Comparison of ENCODE assay signal across 28 mouse cellular contexts in the genomic region with DNA sequence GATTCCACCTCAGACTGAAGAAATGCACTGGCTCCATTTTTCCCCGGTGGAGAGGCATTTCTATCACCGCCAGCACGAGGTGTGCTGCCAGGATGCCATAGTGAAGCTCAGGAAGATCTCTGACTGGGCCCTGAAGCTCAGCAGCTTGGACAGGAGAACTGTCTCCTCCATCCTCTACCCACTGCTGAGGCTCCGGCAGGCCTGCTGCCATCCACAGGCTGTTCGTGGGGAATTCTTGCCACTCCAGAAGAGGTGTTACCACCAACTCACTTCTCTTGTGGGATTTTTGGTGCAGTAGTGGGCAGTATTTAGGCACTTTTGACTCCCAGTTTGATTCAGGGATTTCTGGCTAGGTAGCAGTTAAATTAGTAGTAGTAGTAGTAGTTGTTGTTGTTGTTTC.
"Had no signal": no experiment of that assay in that cellular context is flagged by ENCODE, and none has a peak within 500 bp of the region (broad histone marks: within the 10 kb centered on the region; RNA-seq: fewer than 3 reads in every experiment).

No protein-coding gene starts in this region.

- H3K9me3 ChIP-seq: heart, embryonic 13.5 days; heart, embryonic 15.5 days; hindbrain, embryonic 10.5 days; hindbrain, embryonic 12.5 days; intestine, embryonic 15.5 days; limb, embryonic 10.5 days; limb, embryonic 12.5 days; liver, embryonic 13.5 days; liver, embryonic 15.5 days had no signal

- ATAC-seq: hindbrain, embryonic 16.5 days; inflammation-experienced regulatory T-cells, adult 6 months; intestine, embryonic 15.5 days; intestine, postnatal 0 days had no signal

- H3K9ac ChIP-seq: heart, embryonic 13.5 days; heart, embryonic 15.5 days; hindbrain, embryonic 12.5 days; hindbrain, embryonic 14.5 days; intestine, embryonic 15.5 days; limb, embryonic 12.5 days; liver, embryonic 13.5 days; liver, embryonic 15.5 days had no signal

- H3K4me1 ChIP-seq: hindbrain, embryonic 10.5 days; hindbrain, embryonic 12.5 days; intestine, embryonic 15.5 days; limb, embryonic 10.5 days; limb, embryonic 12.5 days; liver, embryonic 13.5 days; liver, embryonic 15.5 days had no signal

- H3K4me3 ChIP-seq: gastrocnemius, adult 2 months; heart, adult 2 months; heart, embryonic 13.5 days; heart, embryonic 15.5 days; hindbrain, embryonic 10.5 days; hindbrain, embryonic 12.5 days; intestine, embryonic 15.5 days; layer of hippocampus, adult 2 months; left cerebral cortex, adult 2 months; limb, embryonic 10.5 days; limb, embryonic 12.5 days; liver, embryonic 13.5 days; liver, embryonic 15.5 days had no signal

- DNase-seq: gastrocnemius, adult 2 months; gastrocnemius, postnatal 10 days; gastrocnemius, postnatal 25 days; heart, adult 2 months; heart, postnatal 14 days; heart, postnatal 4 days; kidney, adult 18-20 months; kidney, adult 8-10 months; kidney, postnatal 10 days; kidney, postnatal 25 days; kidney, postnatal 4 days; liver; liver, embryonic 13.5 days had no signal

- H3K4me2 ChIP-seq: heart, embryonic 13.5 days; heart, embryonic 15.5 days; hindbrain, embryonic 12.5 days; hindbrain, embryonic 14.5 days; intestine, embryonic 15.5 days; limb, embryonic 12.5 days; liver, embryonic 11.5 days; liver, embryonic 13.5 days; liver, embryonic 15.5 days had no signal

- H3K27ac ChIP-seq: gastrocnemius, adult 2 months; heart, adult 2 months; heart, embryonic 13.5 days; heart, embryonic 15.5 days; hindbrain, embryonic 10.5 days; hindbrain, embryonic 12.5 days; hindbrain, embryonic 14.5 days; intestine, embryonic 15.5 days; layer of hippocampus, adult 2 months; left cerebral cortex, adult 2 months; limb, embryonic 10.5 days; limb, embryonic 12.5 days; liver, embryonic 13.5 days; liver, embryonic 15.5 days had no signal

- H3K27me3 ChIP-seq: heart, embryonic 13.5 days; heart, embryonic 15.5 days; hindbrain, embryonic 12.5 days; intestine, embryonic 15.5 days; limb, embryonic 12.5 days; liver, embryonic 13.5 days; liver, embryonic 15.5 days had no signal
